Mouse (Mus musculus) C2C12 (cell line): Measurements from ENCODE around the gene Dot1l.

Experiments
- CEBPB ChIP-seq: IDR thresholded peaks from one replicate; pipeline ENCODE4 v1.6.1; 2011; ENCODE audit warnings: low read depth, mild to moderate bottlenecking, control low read depth, moderate library complexity
- CTCF ChIP-seq: IDR thresholded peaks from one replicate; pipeline ENCODE4 v1.5.1; 2011; ENCODE audit not compliant: control insufficient read depth, insufficient read depth, insufficient read length
- MAX ChIP-seq: IDR thresholded peaks from one replicate; pipeline ENCODE4 v1.6.1; 2011; ENCODE audit warnings: mild to moderate bottlenecking, control low read depth
- MYOG ChIP-seq: IDR thresholded peaks from one replicate; pipeline ENCODE4 v1.6.1; 2011; ENCODE audit not compliant: control insufficient read depth, insufficient read length; ENCODE audit errors: extremely low read depth
- USF1 ChIP-seq: IDR thresholded peaks from one replicate; pipeline ENCODE4 v1.6.1; 2011; ENCODE audit warnings: low read depth, mild to moderate bottlenecking, control low read depth, moderate library complexity

DNA sequence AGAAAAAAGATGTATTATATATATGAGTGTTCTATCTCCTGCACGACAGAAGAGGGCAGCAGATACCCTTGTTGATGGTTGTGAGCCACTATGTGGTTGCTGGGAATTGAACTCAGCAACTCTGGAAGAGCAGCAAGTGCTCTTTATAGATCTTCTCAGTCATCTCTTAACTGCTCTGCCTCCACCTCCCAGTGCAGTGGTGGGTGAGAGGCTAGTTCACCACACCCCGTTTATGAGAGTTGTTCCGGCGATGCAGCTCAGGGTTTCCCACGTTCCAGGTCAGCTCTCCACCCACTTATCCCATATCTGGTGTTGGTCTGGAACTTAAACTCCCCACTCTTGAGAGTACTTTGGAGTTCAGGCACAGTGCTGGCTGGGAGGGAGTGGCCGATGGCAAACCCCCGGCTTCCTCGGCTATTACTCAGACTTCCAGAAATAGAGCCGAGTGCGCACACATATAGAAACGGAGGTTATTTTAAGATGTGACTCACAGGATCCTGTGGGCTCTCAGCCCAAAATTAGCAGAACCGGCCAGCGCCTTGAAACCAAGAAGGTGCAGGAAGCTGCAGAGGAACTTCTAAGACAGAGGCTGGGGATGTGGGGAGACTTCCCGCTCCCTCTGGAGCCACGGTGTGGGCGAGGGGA is 3.7 kb upstream of the Dot1l start:
- TF ChIP-seq CTCF (no peak), USF1 (no peak), MAX (no peak), MYOG (no peak), CEBPB (no peak)
